19 mouse cellular contexts compared by ENCODE assay signal in genomic region chr15:79427516-79427915, GRCm38 (mm10). TPM values are rescaled to one million over a fixed set of nuclear protein-coding genes. Genes with fewer than 3 reads are reported as not detected.
DNase-seq lines count a peak whose midpoint lies in the region; ATAC-seq lines count a peak whose summit lies in the region.
"Had no signal": no experiment of that assay in that cellular context is flagged by ENCODE, and none has a peak within 500 bp of the region (broad histone marks: within the 10 kb centered on the region; RNA-seq: fewer than 3 reads in every experiment).

No protein-coding gene starts in this region.

- H3K9me3 ChIP-seq in heart, embryonic 13.5 days: no peaks in the 10 kb centered on the region
- H3K9me3 ChIP-seq: G1E; hindbrain, embryonic 13.5 days; midbrain, embryonic 10.5 days had no signal

- H3K4me1 ChIP-seq in heart, embryonic 13.5 days: peaks cover 43% of the 10 kb centered on the region

- H3K4me3 ChIP-seq in heart, embryonic 13.5 days: no peak overlapping the region
- H3K4me3 ChIP-seq: hindbrain, embryonic 13.5 days; midbrain, embryonic 10.5 days had no signal

- no peak overlapping the region for H3K4me2 ChIP-seq in heart, embryonic 13.5 days
- H3K4me2 ChIP-seq: hindbrain, embryonic 13.5 days had no signal

- ATAC-seq in heart, embryonic 13.5 days (ENCODE audit: extremely low read depth, insufficient number of reproducible peaks, low FRiP score, low TSS enrichment): no peak
- peak; percentile 64 for ATAC-seq in megakaryocyte-erythroid progenitor cell, adult 5-6 weeks (replicated peaks; ENCODE audit: low FRiP score, low TSS enrichment, poor library complexity, severe bottlenecking)
- ATAC-seq: forebrain, embryonic 14.5 days had no signal

- peak overlapping the region; percentile 54; the same call in 1 of the 2 replicates for H3K27ac ChIP-seq in heart, embryonic 13.5 days (replicated peaks)
- H3K27ac ChIP-seq: hindbrain, embryonic 13.5 days; midbrain, embryonic 10.5 days had no signal

- H3K9ac ChIP-seq in heart, embryonic 13.5 days: no peak overlapping the region
- H3K9ac ChIP-seq: hindbrain, embryonic 13.5 days had no signal

- intact Hi-C loops in heart, postnatal 10 days (cut with DNase I): no loop called here

- peak; percentile 49 for DNase-seq in adrenal gland, postnatal 25 days
- DNase-seq in adrenal gland, postnatal 10 days: no peak
- no peak for DNase-seq in heart, postnatal 10 days
- DNase-seq in lung, postnatal 14 days: peak; percentile 45
- no peak for DNase-seq in lung, postnatal 4 days
- no peak for DNase-seq in thymus, postnatal 25 days
- DNase-seq: cerebellum, adult 11-12 months; gastrocnemius, postnatal 25 days; heart, postnatal 14 days; left cerebral cortex, postnatal 4 days; liver; lung, postnatal 10 days; thymus, postnatal 14 days had no signal

- peaks cover 97% of the 10 kb centered on the region for H3K36me3 ChIP-seq in heart, embryonic 13.5 days
- H3K36me3 ChIP-seq: G1E had no signal

- WGBS in heart, embryonic 13.5 days: 67% methylated on average over 6 of the region's 6 CpGs

- no peaks in the 10 kb centered on the region for H3K27me3 ChIP-seq in heart, embryonic 13.5 days (replicated peaks)
- H3K27me3 ChIP-seq: hindbrain, embryonic 13.5 days had no signal

RNA-seq across cellular contexts. Expression of gene Tmem184b, which starts 24.1 kb away (rescaled TPM):
- total RNA-seq in adrenal gland, postnatal 25 days (2021): 47.1 and 54.5 TPM in 2 replicates
- 10 to 100 TPM; 51.4 to 56.6 TPM for total RNA-seq in adrenal gland, postnatal 10 days (2021)
- polyA plus RNA-seq in heart, embryonic 13.5 days (2015; fragmentation: Nextera tagmentation; extraction: Ambion mirVana): 65.8 and 72.7 TPM in 2 replicates
- 10 to 100 TPM; 59.2 to 67.8 TPM for total RNA-seq in heart, postnatal 10 days (2021)
- 8.3 and 9.2 TPM in 2 replicates for total RNA-seq in megakaryocyte-erythroid progenitor cell, adult 5-6 weeks (2014; fragmentation: Nextera tagmentation)
- 1.8 and 5.0 TPM in 2 replicates for total RNA-seq in megakaryocyte-erythroid progenitor cell, adult 5-6 weeks (2017)

RNA-seq across cellular contexts. Expression of gene Csnk1e, which starts 27.9 kb away (rescaled TPM):
- total RNA-seq in adrenal gland, postnatal 25 days (2021): 92.0 and 115 TPM in 2 replicates
- total RNA-seq in adrenal gland, postnatal 10 days (2021): 10 to 100 TPM; 65.7 to 77.7 TPM
- 64.8 and 76.2 TPM in 2 replicates for polyA plus RNA-seq in heart, embryonic 13.5 days (2015; fragmentation: Nextera tagmentation; extraction: Ambion mirVana)
- 10 to 100 TPM; 79.6 to 81.4 TPM for total RNA-seq in heart, postnatal 10 days (2021)
- 48.5 and 52.0 TPM in 2 replicates for total RNA-seq in megakaryocyte-erythroid progenitor cell, adult 5-6 weeks (2014; fragmentation: Nextera tagmentation)
- 30.5 and 40.8 TPM in 2 replicates for total RNA-seq in megakaryocyte-erythroid progenitor cell, adult 5-6 weeks (2017)
- polyA plus RNA-seq: G1E had no signal

Comparison
In these comparisons a context has a peak if more than half of its experiments do, and no peak if none do; other contexts are left out.
1. DNase-seq: peak in adrenal gland, postnatal 25 days (single experiment) and lung, postnatal 14 days (single experiment); none in adrenal gland, postnatal 10 days (single experiment), heart, postnatal 10 days (0 of 2), lung, postnatal 4 days (0 of 2) and thymus, postnatal 25 days (single experiment).